Mouse (Mus musculus) liver, adult 2 months (tissue): ENCODE results near the gene Alyref2. TPM values are rescaled to one million over a fixed set of nuclear protein-coding genes. Genes with fewer than 3 reads are reported as not detected.

Experiments used
- DNase-seq: peaks from one replicate; pipeline ENCODE4 v3.0.0-alpha.2; 2011; ENCODE audit warnings: low read depth, low spot score; ENCODE audit errors: extremely low read depth
- H3K27ac ChIP-seq: fragments of 200-500 bp; replicated peaks from 2 replicates; pipeline ENCODE4 v1.5.1; 2012; ENCODE audit warnings: low read depth, mild to moderate bottlenecking, control low read depth, inconsistent platforms, low read length; ENCODE audit not compliant: insufficient read depth
- H3K27me3 ChIP-seq: fragments of 200-500 bp; 2 replicates; pipeline ENCODE4 v1.6.1; 2012; ENCODE audit warnings: mild to moderate bottlenecking, moderate library complexity, low read length, inconsistent platforms; ENCODE audit not compliant: control insufficient read depth, insufficient read depth
- H3K36me3 ChIP-seq: fragments of 200-500 bp; 2 replicates; pipeline ENCODE4 v1.6.1; 2012; ENCODE audit warnings: low read length, inconsistent platforms; ENCODE audit not compliant: control insufficient read depth, insufficient read depth
- H3K4me1 ChIP-seq: fragments of 200-500 bp; 2 replicates; pipeline ENCODE4 v1.6.1; 2011; ENCODE audit warnings: low read length; ENCODE audit not compliant: control insufficient read depth, insufficient read depth
- H3K4me3 ChIP-seq: fragments of 200-500 bp; 2 replicates; pipeline ENCODE4 v1.5.1; 2011; ENCODE audit warnings: low read depth, mild to moderate bottlenecking, control low read depth, low read length, moderate library complexity; ENCODE audit not compliant: insufficient read depth
- H3K79me2 ChIP-seq: fragments of 200-500 bp; 2 replicates; pipeline ENCODE4 v1.6.1; 2012; ENCODE audit warnings: inconsistent platforms, mild to moderate bottlenecking, low read length, moderate library complexity; ENCODE audit not compliant: control insufficient read depth, insufficient read depth
- H3K9ac ChIP-seq: fragments of 200-500 bp; 2 replicates; pipeline ENCODE4 v1.6.1; 2012; ENCODE audit warnings: low read depth, mild to moderate bottlenecking, control low read depth, inconsistent platforms, low read length
- CTCF ChIP-seq: fragments of 200-500 bp; IDR thresholded peaks from 2 replicates; pipeline ENCODE4 v1.5.1; 2011; ENCODE audit warnings: low read depth, low read length, control low read depth
- POLR2A ChIP-seq: fragments of 200-500 bp; IDR thresholded peaks from 2 replicates; pipeline ENCODE4 v1.6.1; 2011; ENCODE audit warnings: low read length, control low read depth; ENCODE audit not compliant: insufficient read depth; ENCODE audit errors: extremely low read depth
- WGBS: fragments of 180-500 bp; shearing (Covaris S2); methylation state at CpG from one replicate; pipeline ENCODE4 v1.1.7; 2018; 5-methylcytosine and 5-hydroxymethylcytosine counted together
- polyA plus RNA-seq: library from polyadenylated mRNA; depleted of rRNA; stranded (reverse); fragments of >200 nt; gene quantifications from 2 replicates; pipeline ENCODE4 v1.2.3, GENCODE M21; 2012; rRNA removed
- total RNA-seq: library from RNA; depleted of rRNA; stranded (reverse); fragments of >200 nt; gene quantifications from 2 replicates; pipeline ENCODE4 v1.2.3, GENCODE M21; 2014; rRNA removed

Alyref2 gene
- total RNA-seq (3.4 and 5.5 TPM in 2 replicates), polyA plus RNA-seq (3.2 and 4.6 TPM in 2 replicates)

GRCm38 (mm10) chr1:171503250-171503591, at the start of gene Alyref2:
Gene Alyref2, plus strand, starts transcription at chr1:171503478.
- WGBS: under 1% methylated on average over 19 of the region's 19 CpGs
- Histone ChIP-seq H3K36me3 (no peaks in the 10 kb centered on the region), H3K27ac (peak within 1 kb of the TSS; percentile 89), H3K27me3 (no peaks in the 10 kb centered on the region), H3K9ac (peak within 1 kb of the TSS; percentile 75), H3K4me1 (peaks cover 8% of the 10 kb centered on the region), H3K79me2 (no peaks in the 10 kb centered on the region), H3K4me3 (peak within 1 kb of the TSS; percentile 71)
- DNase-seq: peak; percentile 91
- no peak for TF ChIP-seq POLR2A
- TF ChIP-seq CTCF: peak; percentile 85

DNA sequence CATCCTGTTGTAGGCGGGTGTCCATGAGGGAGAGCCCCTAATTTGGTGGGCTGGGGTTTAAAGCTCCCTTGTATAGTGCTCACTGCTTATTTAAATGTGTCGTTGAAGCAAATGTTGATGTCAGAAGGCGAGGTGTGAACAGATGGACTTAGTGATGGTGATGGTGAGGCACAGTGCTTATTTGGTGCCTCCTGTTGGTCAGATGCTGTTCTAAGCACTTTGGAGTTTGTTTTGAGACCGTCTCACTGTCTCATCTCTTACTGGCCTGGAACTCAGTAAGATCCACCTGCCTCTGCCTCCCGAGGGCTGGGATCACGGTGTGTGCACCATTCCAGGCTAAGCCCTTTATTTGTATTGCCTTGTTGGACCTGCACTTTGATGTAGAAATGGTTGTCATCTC, 48.4 kb upstream of the Alyref2 start:
- peaks cover 19% of the 10 kb centered on the region for H3K4me1 ChIP-seq
- H3K27me3 ChIP-seq: no peaks in the 10 kb centered on the region
- no peak overlapping the region for H3K4me3 ChIP-seq
- no peak overlapping the region for H3K9ac ChIP-seq
- 0 out of 2 replicates have a peak, but pooled peaks cover 1% of the 10 kb centered on the region for H3K36me3 ChIP-seq
- WGBS: 60% methylated on average over 6 of the region's 6 CpGs
- peaks cover 45% of the 10 kb centered on the region for H3K79me2 ChIP-seq
- no peak overlapping the region for H3K27ac ChIP-seq
- DNase-seq: no peak
- no peak for TF ChIP-seq POLR2A
- TF ChIP-seq CTCF: 0 out of 2 replicates have a peak, but pooled peaks have one; percentile 11

DNA sequence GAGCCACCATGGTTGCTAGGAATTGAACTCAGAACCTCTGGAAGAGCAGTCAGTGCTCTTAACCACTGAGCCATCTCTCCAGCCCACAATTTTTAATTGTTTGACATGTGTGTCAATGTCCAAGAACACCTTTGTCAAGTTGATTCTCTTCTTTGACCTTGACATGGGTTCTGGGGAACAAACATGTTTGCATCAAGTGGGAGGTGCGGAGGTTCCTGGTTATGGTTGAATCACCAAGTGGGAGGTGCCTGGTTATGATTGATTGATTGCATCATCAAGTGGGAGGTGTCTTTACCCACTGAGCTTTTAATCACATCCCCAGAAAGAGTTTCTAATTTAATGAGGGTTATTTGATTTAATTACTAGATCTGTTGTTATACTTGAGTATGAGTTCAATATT, 45.7 kb upstream of the Alyref2 start:
- H3K79me2 ChIP-seq: peaks cover 29% of the 10 kb centered on the region
- no peak overlapping the region for H3K9ac ChIP-seq
- TF ChIP-seq CTCF (no peak), POLR2A (no peak)
- 34% methylated on average over 1 of the region's 1 CpGs for WGBS
- no peak for DNase-seq
- H3K27ac ChIP-seq: no peak overlapping the region
- H3K4me1 ChIP-seq: peaks cover 14% of the 10 kb centered on the region
- H3K36me3 ChIP-seq: peaks cover 10% of the 10 kb centered on the region
- no peaks in the 10 kb centered on the region for H3K27me3 ChIP-seq
- no peak overlapping the region for H3K4me3 ChIP-seq

DNA sequence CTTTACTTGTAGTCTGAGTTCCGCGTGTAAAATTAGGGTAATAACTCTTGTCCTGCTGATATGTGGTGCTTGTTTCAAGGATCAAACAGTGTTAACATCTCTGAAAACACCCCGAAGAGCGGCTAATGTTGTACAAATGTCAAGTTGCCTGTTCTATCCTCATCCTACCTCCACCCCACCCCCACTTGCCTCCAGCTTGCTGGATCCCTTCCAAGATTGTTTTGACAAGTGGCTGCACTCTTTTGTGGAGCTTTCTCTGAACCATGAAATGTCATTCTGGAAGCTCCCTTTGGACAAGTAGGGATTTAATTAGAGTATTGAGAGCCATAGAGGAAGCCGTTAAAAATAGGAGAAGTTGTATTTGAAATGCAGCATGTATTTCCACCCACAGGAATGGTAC, 43.5 kb upstream of the Alyref2 start:
- Histone ChIP-seq H3K79me2 (peaks cover 24% of the 10 kb centered on the region), H3K36me3 (peaks cover 24% of the 10 kb centered on the region), H3K27ac (no peak overlapping the region), H3K27me3 (no peaks in the 10 kb centered on the region), H3K4me3 (no peak overlapping the region), H3K9ac (no peak overlapping the region), H3K4me1 (0 out of 2 replicates have a peak, but pooled peaks cover 4% of the 10 kb centered on the region)
- TF ChIP-seq CTCF: no peak
- TF ChIP-seq POLR2A: no peak
- 75% methylated on average over 5 of the region's 5 CpGs for WGBS
- no peak for DNase-seq

DNA sequence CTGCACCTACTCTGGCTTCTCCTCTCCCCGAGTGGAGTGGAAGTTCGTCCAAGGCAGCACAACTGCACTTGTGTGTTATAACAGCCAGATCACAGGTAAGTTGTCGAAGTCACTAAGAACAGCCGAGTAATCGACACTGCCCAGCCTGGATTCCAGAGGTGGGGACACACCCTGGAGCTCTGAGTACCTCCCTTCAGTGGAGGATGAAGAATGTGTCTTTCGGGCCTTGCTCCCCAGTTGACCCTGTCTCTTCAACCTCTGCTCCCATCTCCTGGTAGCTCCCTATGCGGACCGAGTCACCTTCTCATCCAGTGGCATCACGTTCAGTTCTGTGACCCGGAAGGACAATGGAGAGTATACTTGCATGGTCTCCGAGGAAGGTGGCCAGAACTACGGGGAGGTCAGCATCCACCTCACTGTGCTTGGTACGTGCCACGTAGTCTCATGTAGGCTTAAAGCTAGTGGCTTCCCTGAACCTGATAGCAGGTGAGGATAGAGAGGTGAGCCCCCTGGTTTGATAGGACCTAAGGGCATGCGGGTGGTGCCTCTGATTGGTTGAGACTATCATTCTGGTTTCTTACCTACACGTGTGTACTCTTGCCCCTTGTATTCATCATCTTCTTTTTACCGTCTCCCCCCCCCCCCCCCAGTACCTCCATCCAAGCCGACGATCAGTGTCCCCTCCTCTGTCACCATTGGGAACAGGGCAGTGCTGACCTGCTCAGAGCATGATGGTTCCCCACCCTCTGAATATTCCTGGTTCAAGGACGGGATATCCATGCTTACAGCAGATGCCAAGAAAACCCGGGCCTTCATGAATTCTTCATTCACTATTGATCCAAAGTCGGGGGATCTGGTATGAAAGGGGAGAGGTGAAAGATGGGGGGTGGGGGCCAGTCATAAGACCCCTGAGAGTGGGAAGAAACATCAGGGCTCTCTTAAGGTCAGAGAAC, 42.5 kb upstream of the Alyref2 start:
- no peak overlapping the region for H3K4me3 ChIP-seq
- H3K9ac ChIP-seq: no peak overlapping the region
- H3K36me3 ChIP-seq: peaks cover 24% of the 10 kb centered on the region
- 93% methylated on average over 22 of the region's 22 CpGs for WGBS
- no peak overlapping the region for H3K27ac ChIP-seq
- no peaks in the 10 kb centered on the region for H3K27me3 ChIP-seq
- TF ChIP-seq POLR2A (no peak), CTCF (no peak)
- peaks cover 14% of the 10 kb centered on the region for H3K79me2 ChIP-seq
- no peaks in the 10 kb centered on the region for H3K4me1 ChIP-seq
- DNase-seq: no peak

DNA sequence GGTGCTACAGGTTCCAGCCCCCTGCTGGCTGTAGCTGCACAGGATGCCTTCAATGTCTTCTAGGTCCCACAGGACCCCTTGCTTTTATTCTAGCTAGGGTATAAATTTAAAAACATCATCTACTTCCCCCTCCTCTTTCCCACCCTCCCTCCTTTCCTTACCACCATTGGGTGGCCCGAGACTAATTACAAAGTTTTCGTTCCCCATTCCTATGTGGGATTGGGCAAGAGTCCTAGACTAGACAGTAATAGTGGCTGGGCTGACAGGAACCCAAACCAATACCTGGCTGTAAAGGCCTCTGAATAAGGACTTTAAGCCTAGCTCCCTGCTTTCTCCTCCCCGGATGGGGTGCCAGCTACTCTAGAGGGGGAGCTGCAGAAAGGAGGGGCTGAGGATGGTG, 40.1 kb upstream of the Alyref2 start:
- Histone ChIP-seq H3K27ac (no peak overlapping the region), H3K79me2 (peaks cover under 1% of the 10 kb centered on the region; the same call in 1 of the 2 replicates), H3K36me3 (peaks cover 24% of the 10 kb centered on the region), H3K9ac (no peak overlapping the region), H3K4me1 (no peaks in the 10 kb centered on the region), H3K27me3 (no peaks in the 10 kb centered on the region), H3K4me3 (no peak overlapping the region)
- 85% methylated on average over 3 of the region's 3 CpGs for WGBS
- DNase-seq: no peak
- no peak for TF ChIP-seq POLR2A
- 0 out of 2 replicates have a peak, but pooled peaks have one; percentile 15 for TF ChIP-seq CTCF
